Mouse (Mus musculus) forebrain, postnatal 0 days (tissue): ENCODE results near the gene Brdt. TPM values are rescaled to one million over a fixed set of nuclear protein-coding genes. Genes with fewer than 3 reads are reported as not detected.

Experiments used
- ATAC-seq: fragments of 200-750 bp; cut with Nextera tagmentation; 2 replicates; pipeline ENCODE4 v1.8.0; 2017; ENCODE audit warnings: mild to moderate bottlenecking, moderate library complexity
- DNase-seq: peaks from one replicate; pipeline ENCODE4 v3.0.0-alpha.2; 2015
- H3K27ac ChIP-seq: fragments of 300-500 bp; sonication (generic); 2 replicates; pipeline ENCODE4 v1.5.1; 2014; ENCODE audit warnings: low read depth, mild to moderate bottlenecking, antibody characterized with exemption, low read length, moderate library complexity, mixed read lengths
- H3K27me3 ChIP-seq: fragments of 300-500 bp; sonication (generic); 2 replicates; pipeline ENCODE4 v1.6.1; 2014; ENCODE audit warnings: mild to moderate bottlenecking, low read length, mixed read lengths; ENCODE audit not compliant: insufficient read depth
- H3K36me3 ChIP-seq: fragments of 300-500 bp; sonication (generic); 2 replicates; pipeline ENCODE4 v1.6.1; 2014; ENCODE audit warnings: mild to moderate bottlenecking, moderate library complexity; ENCODE audit not compliant: insufficient read depth
- H3K4me1 ChIP-seq: fragments of 300-500 bp; sonication (generic); 2 replicates; pipeline ENCODE4 v1.6.1; 2014; ENCODE audit warnings: antibody characterized with exemption; ENCODE audit not compliant: insufficient read depth
- H3K4me2 ChIP-seq: fragments of 300-500 bp; sonication (generic); 2 replicates; pipeline ENCODE4 v1.6.1; 2014; ENCODE audit warnings: low read depth, mild to moderate bottlenecking, moderate library complexity
- H3K4me3 ChIP-seq: fragments of 300-500 bp; sonication (generic); 2 replicates; pipeline ENCODE4 v1.5.1; 2014; ENCODE audit warnings: low read depth, low read length, mixed read lengths
- H3K9ac ChIP-seq: fragments of 300-500 bp; sonication (generic); 2 replicates; pipeline ENCODE4 v1.6.1; 2014; ENCODE audit warnings: mild to moderate bottlenecking
- H3K9me3 ChIP-seq: fragments of 300-500 bp; sonication (generic); 2 replicates; pipeline ENCODE4 v1.6.1; 2016; ENCODE audit warnings: low read length
- CTCF ChIP-seq: sonication (generic); IDR thresholded peaks from 2 replicates; pipeline ENCODE4 v1.5.1; 2016; ENCODE audit warnings: antibody characterized with exemption, control low read depth, low read depth
- WGBS: fragments of 180-500 bp; shearing (Covaris S2); extraction: QIAGEN DNeasy Blood & Tissue Kit; methylation state at CpG from one replicate; pipeline ENCODE4 v1.1.7; 2014; 5-methylcytosine and 5-hydroxymethylcytosine counted together
- polyA plus RNA-seq: library from polyadenylated mRNA; unstranded; fragments of >200 nt; fragmentation: Nextera tagmentation; extraction: Ambion mirVana; gene quantifications from 2 replicates; pipeline ENCODE4 v1.2.1, GENCODE M21; 2015
- total RNA-seq: library from RNA; depleted of rRNA; stranded (reverse); fragments of >200 nt; gene quantifications from 2 replicates; pipeline ENCODE4 v1.2.3, GENCODE M21; 2014

Gene Brdt
- total and polyA plus RNA-seq, 2 experiments from 2014 or later: 2.3 to 4.3 TPM

DNA sequence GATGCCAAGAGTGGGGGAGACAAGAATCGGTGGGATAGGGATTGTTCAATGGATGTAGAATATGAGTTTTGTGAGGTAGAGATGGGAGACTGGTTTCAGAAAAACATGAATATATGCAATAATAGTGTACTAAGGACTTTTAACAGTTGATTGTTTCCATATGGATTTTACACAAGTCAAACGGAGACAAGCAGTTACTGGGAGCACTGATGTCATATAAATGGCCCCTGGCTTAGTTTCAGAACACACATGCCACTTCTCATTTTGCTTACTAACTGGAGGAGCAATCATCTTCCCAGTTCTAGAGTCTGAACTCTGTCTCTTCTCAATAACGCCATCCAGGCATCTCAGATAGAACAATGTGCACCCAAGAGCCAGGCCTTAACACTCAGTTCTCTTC is 9.4 kb downstream of the Brdt start:
- no peaks in the 10 kb centered on the region for H3K4me1 ChIP-seq
- TF ChIP-seq CTCF: no peak
- H3K9me3 ChIP-seq: no peaks in the 10 kb centered on the region
- H3K27ac ChIP-seq: no peak overlapping the region
- no peaks in the 10 kb centered on the region for H3K36me3 ChIP-seq
- ATAC-seq (no peak), DNase-seq (no peak)
- 84% methylated on average over 3 of the region's 3 CpGs for WGBS
- no peaks in the 10 kb centered on the region for H3K27me3 ChIP-seq
- H3K4me2 ChIP-seq: no peak overlapping the region
- H3K4me3 ChIP-seq: no peak overlapping the region
- H3K9ac ChIP-seq: no peak overlapping the region

- Histone ChIP-seq H3K4me2 (no peak overlapping the region), H3K4me1 (no peaks in the 10 kb centered on the region), H3K36me3 (no peaks in the 10 kb centered on the region), H3K4me3 (no peak overlapping the region), H3K27ac (no peak overlapping the region), H3K9me3 (no peaks in the 10 kb centered on the region), H3K27me3 (no peaks in the 10 kb centered on the region), H3K9ac (no peak overlapping the region)
- ATAC-seq: no peak
- DNase-seq: no peak
- 76% methylated on average over 6 of the region's 6 CpGs for WGBS
- no peak for TF ChIP-seq CTCF
Measured at GRCm38 (mm10) chr5:107342891-107343290, 11.9 kb downstream of the Brdt start.

GRCm38 (mm10) chr5:107346214-107346613 is 15.3 kb downstream of the Brdt start:
- DNase-seq: no peak
- Histone ChIP-seq H3K9ac (no peak overlapping the region), H3K9me3 (no peaks in the 10 kb centered on the region), H3K36me3 (no peaks in the 10 kb centered on the region), H3K27me3 (no peaks in the 10 kb centered on the region), H3K4me3 (no peak overlapping the region), H3K4me2 (no peak overlapping the region), H3K4me1 (no peaks in the 10 kb centered on the region), H3K27ac (no peak overlapping the region)
- WGBS: 43% methylated on average over 1 of the region's 1 CpGs
- TF ChIP-seq CTCF: peak; percentile 12; the same call in 1 of the 2 replicates
- ATAC-seq: no peak

DNA sequence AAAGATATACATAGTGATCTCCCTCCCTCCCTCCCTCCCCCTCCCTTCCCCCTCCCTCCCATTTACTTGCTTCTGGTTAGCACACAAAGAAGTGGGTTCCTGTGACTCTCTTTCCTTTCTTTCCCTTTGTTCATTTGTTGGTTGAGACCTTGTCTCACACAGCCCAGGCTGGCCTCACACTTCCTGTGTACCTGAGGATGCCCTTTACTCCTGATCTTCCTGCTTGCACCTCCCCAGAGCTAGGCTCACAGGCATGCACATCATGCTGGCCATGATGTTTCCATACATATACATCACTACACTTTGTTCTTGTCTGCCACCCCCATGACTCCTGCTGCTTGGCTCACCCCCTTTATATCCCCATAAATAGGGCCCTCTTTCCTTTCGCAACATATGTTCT is 21.6 kb downstream of the Brdt start:
- Histone ChIP-seq H3K4me3 (no peak overlapping the region), H3K4me2 (no peak overlapping the region), H3K4me1 (no peaks in the 10 kb centered on the region), H3K27me3 (no peaks in the 10 kb centered on the region), H3K36me3 (no peaks in the 10 kb centered on the region), H3K27ac (no peak overlapping the region), H3K9ac (no peak overlapping the region), H3K9me3 (no peaks in the 10 kb centered on the region)
- ATAC-seq: no peak
- no peak for DNase-seq
- WGBS: 79% methylated on average over 1 of the region's 1 CpGs
- TF ChIP-seq CTCF: no peak

DNA sequence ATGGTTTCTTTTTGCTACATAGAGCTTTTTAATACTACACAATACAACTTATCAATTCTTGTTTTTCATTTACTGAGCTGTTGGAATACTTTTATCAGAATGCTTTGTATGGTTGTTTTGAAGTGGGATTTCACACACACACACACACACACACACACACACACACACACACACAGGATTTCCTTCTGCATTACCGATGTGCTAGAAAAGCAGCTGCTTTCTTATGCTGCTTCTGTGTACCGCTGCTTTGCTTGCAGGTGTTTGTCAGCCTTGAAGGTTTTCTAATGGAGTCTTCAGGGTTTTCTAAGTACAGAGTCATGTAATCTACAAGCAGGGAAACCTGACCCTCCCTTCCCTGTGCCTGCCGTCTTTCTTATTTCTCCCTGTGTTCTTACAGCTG is 23.0 kb downstream of the Brdt start:
- WGBS: 69% methylated on average over 3 of the region's 3 CpGs
- TF ChIP-seq CTCF: no peak

GRCm38 (mm10) chr5:107355801-107356200 is 24.8 kb downstream of the Brdt start:
- H3K27ac ChIP-seq: no peak overlapping the region
- H3K4me2 ChIP-seq: no peak overlapping the region
- ATAC-seq (no peak), DNase-seq (no peak)
- H3K4me1 ChIP-seq: no peaks in the 10 kb centered on the region
- H3K9ac ChIP-seq: no peak overlapping the region
- H3K27me3 ChIP-seq: no peaks in the 10 kb centered on the region
- WGBS: 14% methylated on average over 1 of the region's 1 CpGs
- no peak overlapping the region for H3K4me3 ChIP-seq
- H3K36me3 ChIP-seq: no peaks in the 10 kb centered on the region
- TF ChIP-seq CTCF: no peak
- H3K9me3 ChIP-seq: no peaks in the 10 kb centered on the region

More for the DNA sequence above, 23.0 kb downstream of the Brdt start:
- ATAC-seq: no peak
- Histone ChIP-seq H3K27ac (no peak overlapping the region), H3K4me2 (no peak overlapping the region), H3K9ac (no peak overlapping the region), H3K27me3 (no peaks in the 10 kb centered on the region), H3K9me3 (no peaks in the 10 kb centered on the region), H3K4me3 (no peak overlapping the region), H3K36me3 (no peaks in the 10 kb centered on the region), H3K4me1 (no peaks in the 10 kb centered on the region)
- no peak for DNase-seq

GRCm38 (mm10) chr5:107357723-107358122 is 26.8 kb downstream of the Brdt start:
- H3K27me3 ChIP-seq: no peaks in the 10 kb centered on the region
- no peak overlapping the region for H3K4me2 ChIP-seq
- no peak overlapping the region for H3K4me3 ChIP-seq
- no peaks in the 10 kb centered on the region for H3K9me3 ChIP-seq
- no peaks in the 10 kb centered on the region for H3K4me1 ChIP-seq
- 80% methylated on average over 8 of the region's 8 CpGs for WGBS
- no peaks in the 10 kb centered on the region for H3K36me3 ChIP-seq
- no peak overlapping the region for H3K27ac ChIP-seq
- DNase-seq (no peak), ATAC-seq (no peak)
- no peak overlapping the region for H3K9ac ChIP-seq
- TF ChIP-seq CTCF: no peak
